Mouse (Mus musculus) lung, adult 18-20 months (tissue): ENCODE results near the gene Zfp784.
A peak's percentile ranks its signal among the peaks of the same experiment; 100 is the strongest.
"Not testable (repeated sequence)": the region's sequence is repeated elsewhere in the genome, so short reads cannot be mapped to it uniquely, and the experiment has no call there.

Experiments used
- DNase-seq, 2 experiments: peaks; one replicate each; pipeline ENCODE4 v3.0.0; 2022; ENCODE audit warnings: mixed read lengths in 2 of 2

Zfp784 gene

GRCm38 (mm10) chr7:5038109-5038732 lies at the start of gene Zfp784:
Zfp784 (minus strand) TSS chr7:5038446.
- peak; percentile 94 to 96 for DNase-seq

- no peak for DNase-seq
These were observed 49.6 kb upstream of the Zfp784 start for GRCm38 (mm10) chr7:5087886-5088285.

DNA sequence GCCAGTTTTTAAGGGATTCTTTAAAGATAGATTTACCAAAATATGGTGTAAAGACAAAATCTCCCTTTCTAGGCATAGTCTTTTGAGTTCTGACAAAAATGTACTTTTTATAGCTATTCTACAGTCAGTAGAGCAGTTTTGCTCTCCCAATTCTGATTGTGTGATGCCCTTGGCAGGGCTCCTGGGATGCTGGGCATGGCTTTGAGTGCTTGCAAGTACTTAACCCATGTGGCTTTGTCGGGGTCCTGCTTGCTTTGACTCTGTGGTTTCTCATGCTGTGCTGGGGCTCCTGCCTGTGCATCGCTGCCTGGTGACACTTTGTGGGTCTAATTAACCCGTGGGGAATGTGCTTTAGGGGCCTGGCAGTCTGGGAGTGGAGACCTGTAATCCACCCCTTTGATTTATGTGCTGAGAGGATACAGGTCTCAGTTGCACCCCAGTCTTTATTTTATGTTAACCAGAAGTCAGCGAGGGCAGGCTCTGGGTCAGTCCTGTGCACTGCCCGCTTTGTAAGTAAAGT lies 48.7 kb upstream of the Zfp784 start:
- no peak for DNase-seq

- DNase-seq: no peak
These were observed 47.3 kb upstream of the Zfp784 start for GRCm38 (mm10) chr7:5085512-5085911.

- peak in 1 of 2 experiments; percentile 23 for DNase-seq
These were observed 45.3 kb upstream of the Zfp784 start for GRCm38 (mm10) chr7:5083325-5084105.

GRCm38 (mm10) chr7:5081939-5082338 lies 43.7 kb upstream of the Zfp784 start:
- DNase-seq: no peak

- no peak for DNase-seq
These were observed 43.0 kb upstream of the Zfp784 start for GRCm38 (mm10) chr7:5081241-5081640.

- no peak for DNase-seq
These were observed 42.6 kb upstream of the Zfp784 start for GRCm38 (mm10) chr7:5080815-5081214.

DNA sequence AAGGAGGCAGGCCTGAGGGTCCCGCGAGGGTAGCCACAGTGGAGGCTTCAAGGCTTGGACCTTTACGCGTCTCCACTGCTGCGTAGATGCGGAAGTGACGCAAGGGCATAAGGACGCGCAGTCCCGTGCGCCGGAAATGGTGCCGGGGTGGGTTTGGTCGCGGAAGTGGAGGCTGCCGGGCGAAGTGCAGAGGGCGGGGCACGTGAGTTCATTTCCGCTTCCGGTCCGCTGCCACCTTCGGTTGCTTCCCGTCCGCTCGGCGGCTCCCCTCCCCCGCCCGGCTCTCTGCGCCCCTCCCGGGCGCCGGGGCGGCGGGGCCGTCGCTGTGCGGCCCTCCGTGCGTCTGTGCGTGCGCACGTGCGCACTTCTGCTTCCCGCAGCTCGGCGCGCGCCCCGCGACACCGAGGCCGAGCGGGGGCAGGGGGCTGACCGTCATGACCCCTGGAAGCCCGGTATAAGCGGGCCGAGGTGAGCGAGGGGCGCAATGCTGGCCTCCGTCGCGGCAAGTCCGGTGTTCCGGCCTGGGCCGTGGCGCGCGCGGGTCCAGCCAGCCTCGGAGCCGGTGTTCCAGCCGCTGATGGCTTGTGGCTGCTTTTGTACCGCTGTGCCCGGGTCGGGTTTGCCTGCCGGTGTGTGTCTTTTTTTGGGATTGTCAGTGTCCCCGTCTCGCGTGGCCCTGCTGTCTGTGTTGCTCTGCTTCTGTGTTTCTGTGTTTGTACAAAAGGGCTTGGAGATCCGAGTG lies 41.9 kb upstream of the Zfp784 start, which contains the start of gene Epn1:
Epn1 (plus strand) TSS at position 226 of the 742 bp plus-strand sequence.
- peak; percentile 97 to 98 for DNase-seq

GRCm38 (mm10) chr7:5079365-5080009 lies 41.2 kb upstream of the Zfp784 start:
- not testable (repeated sequence) for DNase-seq

DNA sequence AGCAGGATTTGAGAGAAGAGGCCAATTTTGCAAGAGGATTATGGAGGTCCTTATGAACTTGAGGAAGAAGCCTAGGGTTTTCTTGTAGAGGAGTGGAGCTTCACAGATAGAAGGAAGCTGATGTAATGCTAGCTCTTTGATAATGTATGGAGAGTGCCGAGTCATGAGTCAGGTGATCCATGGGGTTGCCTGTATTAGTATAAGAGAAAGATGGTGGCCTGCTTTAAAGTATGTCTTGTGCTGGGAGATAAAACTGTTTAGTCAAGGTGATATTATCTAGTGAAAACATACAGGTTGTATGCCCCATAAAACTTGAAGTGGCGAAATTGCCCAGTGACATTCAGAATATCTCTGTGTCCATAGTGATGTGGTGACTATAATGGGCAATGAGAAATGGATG lies 38.7 kb upstream of the Zfp784 start:
- no peak for DNase-seq

- no peak for DNase-seq
These were observed 36.7 kb upstream of the Zfp784 start for GRCm38 (mm10) chr7:5074984-5075383.

GRCm38 (mm10) chr7:5073586-5073985 lies 35.3 kb upstream of the Zfp784 start:
- DNase-seq: no peak

DNA sequence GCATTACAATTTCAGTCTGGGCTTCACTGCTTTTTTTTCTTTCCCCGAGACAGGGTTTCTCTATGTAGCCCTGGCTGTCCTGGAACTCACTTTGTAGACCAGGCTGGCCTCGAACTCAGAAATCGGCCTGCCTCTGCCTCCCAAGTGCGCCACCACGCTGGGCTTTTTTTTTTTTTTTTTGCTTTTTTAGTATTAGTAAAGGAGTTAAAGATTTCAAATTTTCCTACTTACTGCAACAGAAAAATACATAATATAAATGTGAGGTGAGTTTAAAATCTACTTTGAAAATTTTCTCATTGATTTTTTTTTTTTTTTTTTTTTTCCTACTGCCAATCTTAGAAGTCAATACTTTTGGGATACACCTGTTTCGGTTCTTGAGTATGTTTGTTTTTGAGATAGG lies 26.6 kb upstream of the Zfp784 start:
- no peak for DNase-seq

DNA sequence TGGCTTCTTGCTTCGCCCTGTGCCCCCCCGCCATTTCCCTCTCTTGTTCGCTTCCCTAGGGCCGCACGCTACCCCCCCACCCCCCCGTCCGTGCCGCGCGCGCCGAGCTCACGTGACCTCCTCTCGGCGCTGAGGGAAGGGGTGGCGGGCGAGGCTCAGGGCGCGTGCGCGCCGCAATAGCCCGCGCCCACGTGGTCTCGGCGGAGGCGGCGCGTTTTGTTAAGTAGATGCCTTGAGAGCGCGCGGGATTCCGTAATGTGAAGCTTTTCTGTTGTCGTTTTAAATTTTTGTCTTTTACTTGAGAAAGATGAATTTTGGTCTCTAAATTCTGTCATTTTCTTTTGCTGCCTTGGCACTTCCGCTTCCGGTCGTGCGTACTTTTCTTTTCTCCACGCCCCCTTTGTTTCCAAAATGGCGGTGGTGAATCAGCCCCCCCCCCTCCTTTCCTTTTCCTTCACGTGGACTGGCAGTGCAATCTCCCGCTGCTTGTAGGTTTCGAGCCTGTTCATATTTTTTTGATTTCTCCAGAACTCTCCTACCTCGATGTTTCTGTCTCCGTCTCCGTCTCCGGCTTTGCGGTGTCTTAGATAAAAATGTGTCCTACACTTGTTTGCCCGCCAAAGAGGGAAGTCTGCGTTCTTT lies 24.2 kb upstream of the Zfp784 start:
- peak in 1 of 2 experiments; percentile 73 for DNase-seq

- peak; percentile 92 to 93 for DNase-seq
These were observed 23.6 kb upstream of the Zfp784 start, which contains the start of gene U2af2 for GRCm38 (mm10) chr7:5061774-5062359. U2af2 (plus strand) TSS chr7:5062143.

DNA sequence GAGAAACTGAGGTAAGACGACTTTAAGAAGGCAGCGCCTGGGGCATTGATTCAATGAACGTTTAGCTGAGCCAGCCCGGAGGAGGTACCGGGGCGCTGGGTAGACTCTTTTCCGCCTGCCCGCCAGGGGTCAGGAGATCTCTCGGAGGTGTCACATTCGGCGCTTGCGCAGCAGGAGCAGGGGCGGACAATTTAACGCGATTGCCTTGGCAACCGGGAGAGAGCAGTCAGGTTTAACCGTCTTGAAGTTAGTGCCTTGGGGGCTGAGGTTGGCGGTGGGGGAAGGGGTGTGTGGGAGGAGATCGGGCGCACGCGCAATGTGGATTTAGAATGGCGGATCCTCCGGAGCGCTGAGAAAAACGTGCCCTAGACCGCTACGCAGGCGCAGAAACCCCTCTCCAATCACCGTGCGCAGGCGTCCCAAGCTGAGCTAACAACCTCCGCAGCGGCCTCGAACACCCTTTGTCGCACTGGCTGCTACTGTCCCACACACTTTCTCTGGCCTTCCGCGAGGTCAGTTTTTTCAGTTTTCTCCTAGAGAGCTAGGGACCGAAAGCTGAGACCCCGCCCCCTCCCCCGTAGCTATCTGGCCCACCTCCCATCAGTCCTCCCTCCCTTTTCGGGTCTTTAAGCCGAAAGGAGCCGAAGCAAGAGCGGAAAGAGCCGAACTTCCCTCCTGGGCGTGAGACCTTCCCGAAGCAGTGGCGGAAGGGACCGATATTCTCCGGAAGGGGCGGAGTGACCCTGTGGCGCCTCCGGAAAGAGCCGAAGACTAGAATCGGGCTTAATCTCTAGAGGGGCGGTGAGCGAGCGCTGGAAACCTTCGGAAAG lies 22.9 kb upstream of the Zfp784 start:
- peak; percentile 97 to 98 for DNase-seq

DNA sequence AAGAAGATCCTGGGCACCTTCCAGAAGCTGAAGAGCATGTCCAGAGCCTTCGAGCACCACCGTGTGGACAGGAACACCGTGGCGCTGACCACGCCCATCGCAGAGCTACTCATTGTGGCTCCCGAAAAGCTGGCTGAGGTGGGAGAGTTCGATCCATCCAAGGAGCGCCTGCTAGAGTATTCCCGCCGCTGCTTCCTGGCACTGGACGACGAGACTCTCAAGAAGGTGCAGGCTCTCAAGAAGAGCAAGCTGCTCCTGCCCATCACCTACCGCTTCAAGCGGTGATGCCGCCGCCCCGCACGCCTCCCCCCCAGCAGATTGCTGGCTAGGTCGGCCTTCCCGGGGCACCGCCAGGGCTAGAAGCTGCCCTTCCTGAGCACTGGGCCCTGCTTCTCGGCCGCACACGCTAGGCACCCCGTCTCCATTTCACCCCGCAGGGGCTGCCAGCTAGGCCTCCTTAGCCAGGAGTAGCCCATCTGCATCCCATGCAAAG lies 22.0 kb upstream of the Zfp784 start:
- DNase-seq: peak; percentile 81 to 86

- no peak for DNase-seq
These were observed 21.2 kb upstream of the Zfp784 start for GRCm38 (mm10) chr7:5059421-5059820.

GRCm38 (mm10) chr7:5058631-5059030 lies 20.4 kb upstream of the Zfp784 start:
- no peak for DNase-seq

GRCm38 (mm10) chr7:5057804-5058203 lies 19.6 kb upstream of the Zfp784 start:
- no peak for DNase-seq
